12 mouse cellular contexts compared by ENCODE assay signal in genomic region chr8:26471811-26472550, GRCm38 (mm10).
A peak's percentile ranks its signal among the peaks of the same experiment; 100 is the strongest.
DNase-seq lines count a peak whose midpoint lies in the region; ATAC-seq and TF ChIP-seq lines count a peak whose summit lies in the region.
"Had no signal": no experiment of that assay in that cellular context is flagged by ENCODE, and none has a peak within 500 bp of the region (broad histone marks: within the 10 kb centered on the region; RNA-seq: fewer than 3 reads in every experiment).

No protein-coding gene starts in this region.

- TF ChIP-seq CTCF in liver, postnatal 0 days (IDR thresholded peaks at IDR 0.05; ENCODE audit: low read depth), result no peak

- H3K9ac ChIP-seq in midbrain, embryonic 16.5 days (ENCODE audit: low read depth, low read length), result no peak overlapping the region
- no peak overlapping the region for H3K9ac ChIP-seq in liver, postnatal 0 days (replicated peaks)

- H3K27me3 ChIP-seq in hindbrain, embryonic 10.5 days (ENCODE audit: insufficient read depth, poor library complexity, severe bottlenecking), result peaks cover 58% of the 10 kb centered on the region
- H3K27me3 ChIP-seq in midbrain, embryonic 16.5 days (ENCODE audit: control insufficient read depth, insufficient read depth, low read depth, low read length), result no peaks in the 10 kb centered on the region; the same call in 1 of the 2 replicates
- H3K27me3 ChIP-seq in liver, postnatal 0 days (ENCODE audit: insufficient read depth, low read length), result no peaks in the 10 kb centered on the region

- no peak overlapping the region for H3K4me2 ChIP-seq in midbrain, embryonic 16.5 days (ENCODE audit: low read length)
- H3K4me2 ChIP-seq in liver, postnatal 0 days (ENCODE audit: low read depth, low read length), result no peak overlapping the region

- DNase-seq in gastrocnemius, postnatal 14 days, result peak; percentile 17
- no peak for DNase-seq in gastrocnemius, postnatal 36 days
- peak; percentile 59 for DNase-seq in embryo, embryonic 11 days
- peak; percentile 76 for DNase-seq in hindbrain, embryonic 10.5 days (ENCODE audit: low spot score)
- no peak for DNase-seq in liver, postnatal 0 days
- no peak for DNase-seq in c-Kit-positive CD71-positive TER-119-positive erythroid progenitor cells, embryonic 14.5 days (ENCODE audit: low spot score)
- DNase-seq in cerebellum, adult 11 months, result no peak
- DNase-seq: cerebellum, adult 18-20 months; heart, adult 2 months had no signal

- H3K36me3 ChIP-seq in hindbrain, embryonic 10.5 days, result no peaks in the 10 kb centered on the region
- H3K36me3 ChIP-seq in midbrain, embryonic 16.5 days (ENCODE audit: control insufficient read depth, insufficient read depth, low read length), result no peaks in the 10 kb centered on the region
- H3K36me3 ChIP-seq in liver, postnatal 0 days (replicated peaks; ENCODE audit: insufficient read depth, low read length), result no peaks in the 10 kb centered on the region

- no peak for TF ChIP-seq EP300 in liver, postnatal 0 days (IDR thresholded peaks at IDR 0.05; ENCODE audit: low read depth)

- ATAC-seq in midbrain, embryonic 16.5 days, result peak; percentile 72
- ATAC-seq in liver, postnatal 0 days, result no peak

- peak overlapping the region; percentile 84 for H3K27ac ChIP-seq in hindbrain, embryonic 10.5 days
- H3K27ac ChIP-seq in midbrain, embryonic 16.5 days (ENCODE audit: low read length), result no peak overlapping the region
- no peak overlapping the region for H3K27ac ChIP-seq in liver, postnatal 0 days (ENCODE audit: low read depth)
- H3K27ac ChIP-seq: heart, adult 2 months; layer of hippocampus, adult 2 months; macrophage had no signal

- peaks cover 47% of the 10 kb centered on the region for H3K4me1 ChIP-seq in hindbrain, embryonic 10.5 days (replicated peaks)
- H3K4me1 ChIP-seq in midbrain, embryonic 16.5 days (ENCODE audit: control insufficient read depth, insufficient read depth, low read length), result peaks cover 2% of the 10 kb centered on the region; the same call in 1 of the 2 replicates
- no peaks in the 10 kb centered on the region for H3K4me1 ChIP-seq in liver, postnatal 0 days (ENCODE audit: insufficient read depth)

- 22% methylated on average over 12 of the region's 12 CpGs for WGBS in hindbrain, embryonic 10.5 days
- WGBS in midbrain, embryonic 16.5 days, result 11% methylated on average over 12 of the region's 12 CpGs
- WGBS in liver, postnatal 0 days (ENCODE audit: insufficient replicate concordance), result 48% methylated on average over 12 of the region's 12 CpGs

- no peak overlapping the region for H3K4me3 ChIP-seq in hindbrain, embryonic 10.5 days
- H3K4me3 ChIP-seq in midbrain, embryonic 16.5 days (ENCODE audit: low read depth, low read length), result no peak overlapping the region
- no peak overlapping the region for H3K4me3 ChIP-seq in liver, postnatal 0 days (ENCODE audit: low read depth, low read length)
- H3K4me3 ChIP-seq: heart, adult 2 months; layer of hippocampus, adult 2 months had no signal

- no peaks in the 10 kb centered on the region for H3K9me3 ChIP-seq in hindbrain, embryonic 10.5 days
- H3K9me3 ChIP-seq in midbrain, embryonic 16.5 days (replicated peaks; ENCODE audit: control insufficient read depth, low read length, poor library complexity, severe bottlenecking), result no peaks in the 10 kb centered on the region
- H3K9me3 ChIP-seq in liver, postnatal 0 days (ENCODE audit: low read length), result no peaks in the 10 kb centered on the region

- intact Hi-C loops in gastrocnemius, postnatal 14 days (cut with DNase I; ENCODE audit: low total_unique reads), result no loop called here
- intact Hi-C loops in gastrocnemius, postnatal 36 days (cut with DNase I), result no loop called here

Comparison
In these comparisons a context has a peak if more than half of its experiments do, and no peak if none do; other contexts are left out.
1. DNase-seq: peak in gastrocnemius, postnatal 14 days (single experiment), embryo, embryonic 11 days (single experiment) and hindbrain, embryonic 10.5 days (single experiment); none in gastrocnemius, postnatal 36 days (0 of 2), liver, postnatal 0 days (single experiment), c-Kit-positive CD71-positive TER-119-positive erythroid progenitor cells, embryonic 14.5 days (single experiment) and cerebellum, adult 11 months (single experiment).